Mouse (Mus musculus): Measurements from ENCODE around the gene Jade1.

GRCm38 (mm10) chr3:41565410-41565823 lies 9.9 kb downstream of the Jade1 start:
- peak; percentile 37 for TF ChIP-seq CTCF (IDR thresholded peaks at IDR 0.05)
- TF ChIP-seq POLR2A (IDR thresholded peaks at IDR 0.05; ENCODE audit: insufficient read depth, low read depth, low read length), result peak; percentile 64

All from heart, adult 2 months (tissue).